Mouse (Mus musculus): Measurements from ENCODE around the gene Sec61a1. TPM values are rescaled to one million over a fixed set of nuclear protein-coding genes. Genes with fewer than 3 reads are reported as not detected.
A peak's percentile ranks its signal among the peaks of the same experiment; 100 is the strongest.

The Sec61a1 gene
- total and polyA plus RNA-seq, 3 experiments: 139 to 276 (median 237) TPM

- in situ Hi-C loops (cut with MboI; ENCODE audit: low pct_ligation_motif_present, low pct_unique_long_range_greater_than_20kb, low sequenced_read_pairs) (no loop called here), dilution Hi-C loops (cut with MboI; ENCODE audit: extremely low pct_ligation_motif_present, extremely low pct_unique_long_range_greater_than_20kb, low sequenced_read_pairs) (no loop called here)
- no peaks in the 10 kb centered on the region for H3K9me3 ChIP-seq (replicated peaks; ENCODE audit: low read length)
- H3K4me1 ChIP-seq (ENCODE audit: control insufficient read depth in 1 of 2, insufficient read depth in 2 of 2): peaks cover 10 to 32% of the 10 kb centered on the region in 2 experiments
- no peak for TF ChIP-seq ETS1 (conservative IDR thresholded peaks at IDR 0.05; ENCODE audit: low read depth, low read length)
- no peak for TF ChIP-seq RCOR1 (conservative IDR thresholded peaks at IDR 0.05; ENCODE audit: low read depth, low read length)
- TF ChIP-seq SIN3A (IDR thresholded peaks at IDR 0.05; ENCODE audit: low read length): no peak
- no peak for TF ChIP-seq JUND (conservative IDR thresholded peaks at IDR 0.05; ENCODE audit: low read depth, low read length)
- TF ChIP-seq MXI1 (IDR thresholded peaks at IDR 0.05; ENCODE audit: low read depth, low read length): no peak
- H3K4me3 ChIP-seq (replicated peaks in 1 of 3; ENCODE audit: low read depth in 2 of 3, low read length in 2 of 3, poor library complexity in 1 of 3): peak overlapping the region; percentile 87 to 99 (median 95)
- peak overlapping the region; percentile 92 for H3K9ac ChIP-seq (ENCODE audit: insufficient read depth, low read depth)
- H3K36me3 ChIP-seq (replicated peaks in 1 of 2; ENCODE audit: control insufficient read depth in 1 of 2, insufficient read depth in 1 of 2, low read length in 1 of 2): peaks cover 41 to 55% of the 10 kb centered on the region in 2 experiments
- peak overlapping the region; percentile 98 for H3K4me2 ChIP-seq (ENCODE audit: insufficient read depth, low read depth, poor library complexity, severe bottlenecking)
- peaks cover 64% of the 10 kb centered on the region for H3K79me2 ChIP-seq (replicated peaks; ENCODE audit: control insufficient read depth, extremely low read depth, insufficient read depth, poor library complexity, severe bottlenecking)
- no peaks in the 10 kb centered on the region for H3K27me3 ChIP-seq (replicated peaks)
- DNase-seq (ENCODE audit: extremely low read depth): no peak
- no peak overlapping the region for H3K27ac ChIP-seq (ENCODE audit: insufficient read depth, low read depth)
These were observed 2.0 kb downstream of the Sec61a1 start for GRCm38 (mm10) chr6:88516667-88517066.

GRCm38 (mm10) chr6:88515971-88516370 is 2.7 kb downstream of the Sec61a1 start:
- Histone ChIP-seq H3K4me3 (replicated peaks in 1 of 3; ENCODE audit: low read depth in 2 of 3, low read length in 2 of 3, poor library complexity in 1 of 3) (no peak overlapping the region), H3K9ac (ENCODE audit: insufficient read depth, low read depth) (0 out of 2 replicates have a peak overlapping the region, but pooled peaks have one; percentile 13), H3K27ac (ENCODE audit: insufficient read depth, low read depth) (no peak overlapping the region), H3K79me2 (replicated peaks; ENCODE audit: control insufficient read depth, extremely low read depth, insufficient read depth, poor library complexity, severe bottlenecking) (peaks cover 66% of the 10 kb centered on the region), H3K36me3 (replicated peaks in 1 of 2; ENCODE audit: control insufficient read depth in 1 of 2, insufficient read depth in 1 of 2, low read length in 1 of 2) (peaks cover 48 to 62% of the 10 kb centered on the region in 2 experiments), H3K9me3 (replicated peaks; ENCODE audit: low read length) (no peaks in the 10 kb centered on the region), H3K4me1 (ENCODE audit: control insufficient read depth in 1 of 2, insufficient read depth in 2 of 2) (peaks cover 10 to 32% of the 10 kb centered on the region in 2 experiments), H3K4me2 (ENCODE audit: insufficient read depth, low read depth, poor library complexity, severe bottlenecking) (no peak overlapping the region), H3K27me3 (replicated peaks) (no peaks in the 10 kb centered on the region)
- dilution Hi-C loops (cut with MboI; ENCODE audit: extremely low pct_ligation_motif_present, extremely low pct_unique_long_range_greater_than_20kb, low sequenced_read_pairs) (no loop called here), in situ Hi-C loops (cut with MboI; ENCODE audit: low pct_ligation_motif_present, low pct_unique_long_range_greater_than_20kb, low sequenced_read_pairs) (no loop called here)
- TF ChIP-seq UBTF (IDR thresholded peaks at IDR 0.05; ENCODE audit: low read depth, low read length): no peak
- TF ChIP-seq CTCF (conservative IDR thresholded peaks at IDR 0.05 in 1 of 2, IDR thresholded peaks at IDR 0.05 in 1 of 2; ENCODE audit: low read depth in 2 of 2, low read length in 2 of 2): no peak
- TF ChIP-seq CHD1 (IDR thresholded peaks at IDR 0.05; ENCODE audit: low read depth, low read length): no peak
- no peak for TF ChIP-seq BHLHE40 (IDR thresholded peaks at IDR 0.05; ENCODE audit: low read depth, low read length)
- TF ChIP-seq NRF1 (IDR thresholded peaks at IDR 0.05; ENCODE audit: low read depth, low read length): no peak
- no peak for TF ChIP-seq EP300 (IDR thresholded peaks at IDR 0.05; ENCODE audit: low read length)
- TF ChIP-seq USF2 (conservative IDR thresholded peaks at IDR 0.05; ENCODE audit: low read depth, low read length): no peak
- no peak for TF ChIP-seq MAZ (IDR thresholded peaks at IDR 0.05; ENCODE audit: low read depth, low read length)
- TF ChIP-seq CHD2 (IDR thresholded peaks at IDR 0.05; ENCODE audit: low read length): no peak
- no peak for TF ChIP-seq RCOR1 (conservative IDR thresholded peaks at IDR 0.05; ENCODE audit: low read depth, low read length)
- TF ChIP-seq SMC3 (IDR thresholded peaks at IDR 0.05; ENCODE audit: low read depth, low read length): no peak
- no peak for TF ChIP-seq MYC (IDR thresholded peaks at IDR 0.05; ENCODE audit: low read depth, low read length)
- TF ChIP-seq RAD21 (IDR thresholded peaks at IDR 0.05; ENCODE audit: low read depth, low read length): no peak
- TF ChIP-seq JUN (IDR thresholded peaks at IDR 0.05; ENCODE audit: insufficient read depth, low read depth, low read length): no peak
- TF ChIP-seq HCFC1 (IDR thresholded peaks at IDR 0.05; ENCODE audit: low read depth, low read length): no peak
- TF ChIP-seq ZNF384 (IDR thresholded peaks at IDR 0.05; ENCODE audit: low read depth, low read length): no peak
- no peak for TF ChIP-seq TCF12 (IDR thresholded peaks at IDR 0.05; ENCODE audit: low read depth, low read length)
- no peak for DNase-seq (ENCODE audit: extremely low read depth)
